Mouse (Mus musculus): ENCODE data around the gene Aven. TPM values are rescaled to one million over a fixed set of nuclear protein-coding genes. Genes with fewer than 3 reads are reported as not detected.
A peak's percentile ranks its signal among the peaks of the same experiment; 100 is the strongest.

The Aven gene
- polyA plus RNA-seq, 1 experiment from 2014 or later = 3.2 TPM

- H3K36me3 ChIP-seq (replicated peaks; ENCODE audit: insufficient read depth, low read length) = no peaks in the 10 kb centered on the region
- TF ChIP-seq CTCF (IDR thresholded peaks at IDR 0.05; ENCODE audit: low read depth) (no peak), EP300 (IDR thresholded peaks at IDR 0.05; ENCODE audit: low read depth) (no peak)
- H3K27ac ChIP-seq (ENCODE audit: low read depth) = no peak overlapping the region
- H3K4me1 ChIP-seq (ENCODE audit: insufficient read depth) = no peaks in the 10 kb centered on the region
- H3K4me3 ChIP-seq (ENCODE audit: low read depth, low read length) = no peak overlapping the region
- no peak for DNase-seq
- H3K27me3 ChIP-seq (ENCODE audit: insufficient read depth, low read length) = no peaks in the 10 kb centered on the region
- H3K4me2 ChIP-seq (ENCODE audit: low read depth, low read length) = no peak overlapping the region
- H3K9ac ChIP-seq (replicated peaks) = no peak overlapping the region
- ATAC-seq = no peak
- 88% methylated on average over 4 of the region's 4 CpGs for WGBS (ENCODE audit: insufficient replicate concordance)
- H3K9me3 ChIP-seq (ENCODE audit: low read length) = no peaks in the 10 kb centered on the region
These were observed 73.7 kb downstream of the Aven start for GRCm38 (mm10) chr2:112566290-112567085.

DNA sequence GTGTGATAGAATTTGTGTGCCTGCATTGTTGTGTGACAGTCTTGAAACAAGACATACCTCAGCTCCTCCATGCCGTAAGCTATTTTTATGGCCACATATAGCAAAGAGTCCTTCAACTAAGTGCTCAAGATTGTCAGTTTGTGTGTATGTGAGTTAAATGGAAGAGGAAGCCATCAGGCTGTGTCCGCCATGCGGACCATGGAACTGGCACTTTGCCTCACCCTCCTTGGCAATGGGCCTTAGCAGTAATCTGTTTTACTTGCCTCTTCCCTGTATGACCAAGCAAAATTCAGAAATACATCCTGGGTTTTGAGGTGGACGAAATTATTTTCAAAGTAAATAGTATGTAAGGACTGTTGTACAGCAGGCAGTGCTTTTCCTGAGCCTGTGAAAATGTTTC lies 75.0 kb downstream of the Aven start:
- DNase-seq = no peak
- Histone ChIP-seq H3K4me3 (ENCODE audit: low read depth, low read length) (no peak overlapping the region), H3K9me3 (ENCODE audit: low read length) (no peaks in the 10 kb centered on the region), H3K27me3 (ENCODE audit: insufficient read depth, low read length) (no peaks in the 10 kb centered on the region), H3K4me2 (ENCODE audit: low read depth, low read length) (no peak overlapping the region), H3K27ac (ENCODE audit: low read depth) (no peak overlapping the region), H3K36me3 (replicated peaks; ENCODE audit: insufficient read depth, low read length) (no peaks in the 10 kb centered on the region), H3K9ac (replicated peaks) (no peak overlapping the region), H3K4me1 (ENCODE audit: insufficient read depth) (no peaks in the 10 kb centered on the region)
- no peak for ATAC-seq
- TF ChIP-seq EP300 (IDR thresholded peaks at IDR 0.05; ENCODE audit: low read depth) = no peak
- no peak for TF ChIP-seq CTCF (IDR thresholded peaks at IDR 0.05; ENCODE audit: low read depth)
- WGBS (ENCODE audit: insufficient replicate concordance) = 85% methylated on average over 4 of the region's 4 CpGs

- H3K9ac ChIP-seq (replicated peaks) = no peak overlapping the region
- DNase-seq (no peak), ATAC-seq (no peak)
- TF ChIP-seq CTCF (IDR thresholded peaks at IDR 0.05; ENCODE audit: low read depth) (no peak), EP300 (IDR thresholded peaks at IDR 0.05; ENCODE audit: low read depth) (no peak)
- H3K4me3 ChIP-seq (ENCODE audit: low read depth, low read length) = no peak overlapping the region
- no peaks in the 10 kb centered on the region for H3K4me1 ChIP-seq (ENCODE audit: insufficient read depth)
- no peaks in the 10 kb centered on the region for H3K27me3 ChIP-seq (ENCODE audit: insufficient read depth, low read length)
- WGBS (ENCODE audit: insufficient replicate concordance) = 65% methylated on average over 7 of the region's 7 CpGs
- no peak overlapping the region for H3K4me2 ChIP-seq (ENCODE audit: low read depth, low read length)
- H3K36me3 ChIP-seq (replicated peaks; ENCODE audit: insufficient read depth, low read length) = no peaks in the 10 kb centered on the region; the same call in 1 of the 2 replicates
- no peak overlapping the region for H3K27ac ChIP-seq (ENCODE audit: low read depth)
- H3K9me3 ChIP-seq (ENCODE audit: low read length) = no peaks in the 10 kb centered on the region
These were observed 98.2 kb downstream of the Aven start for GRCm38 (mm10) chr2:112590985-112591384.

- Histone ChIP-seq H3K9me3 (ENCODE audit: low read length) (no peaks in the 10 kb centered on the region), H3K4me1 (ENCODE audit: insufficient read depth) (no peaks in the 10 kb centered on the region), H3K27ac (ENCODE audit: low read depth) (no peak overlapping the region), H3K27me3 (ENCODE audit: insufficient read depth, low read length) (no peaks in the 10 kb centered on the region), H3K4me3 (ENCODE audit: low read depth, low read length) (no peak overlapping the region), H3K9ac (replicated peaks) (no peak overlapping the region), H3K4me2 (ENCODE audit: low read depth, low read length) (no peak overlapping the region), H3K36me3 (replicated peaks; ENCODE audit: insufficient read depth, low read length) (no peaks in the 10 kb centered on the region; the same call in 1 of the 2 replicates)
- ATAC-seq = no peak
- no peak for DNase-seq
- TF ChIP-seq EP300 (IDR thresholded peaks at IDR 0.05; ENCODE audit: low read depth) = no peak
- no peak for TF ChIP-seq CTCF (IDR thresholded peaks at IDR 0.05; ENCODE audit: low read depth)
- 71% methylated on average over 6 of the region's 6 CpGs for WGBS (ENCODE audit: insufficient replicate concordance)
These were observed 98.7 kb downstream of the Aven start for GRCm38 (mm10) chr2:112591451-112591871.

DNA sequence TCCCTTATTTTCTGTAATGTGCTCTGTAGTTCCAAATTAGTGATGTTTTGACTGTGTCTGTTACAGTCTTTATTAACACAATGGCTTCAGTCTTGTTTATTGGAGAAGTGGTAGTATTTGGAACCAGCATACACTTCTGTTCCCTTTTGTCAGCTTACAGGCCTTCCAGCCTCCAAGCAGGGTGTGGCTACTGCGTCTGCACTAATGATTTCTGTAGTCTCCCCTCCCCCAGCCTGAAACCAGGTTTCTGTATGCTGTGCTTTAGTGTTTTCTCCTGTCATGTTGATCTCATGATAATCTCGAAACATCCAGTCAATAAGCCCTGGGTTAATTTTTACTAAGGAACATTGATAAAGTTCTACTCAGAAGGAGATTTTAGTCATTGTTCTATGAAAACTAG lies 100.6 kb downstream of the Aven start:
- no peak for TF ChIP-seq CTCF (IDR thresholded peaks at IDR 0.05; ENCODE audit: low read depth)
- TF ChIP-seq EP300 (IDR thresholded peaks at IDR 0.05; ENCODE audit: low read depth) = no peak
- H3K9ac ChIP-seq (replicated peaks) = no peak overlapping the region
- H3K36me3 ChIP-seq (replicated peaks; ENCODE audit: insufficient read depth, low read length) = no peaks in the 10 kb centered on the region; the same call in 1 of the 2 replicates
- WGBS (ENCODE audit: insufficient replicate concordance) = 37% methylated on average over 2 of the region's 2 CpGs
- no peaks in the 10 kb centered on the region for H3K27me3 ChIP-seq (ENCODE audit: insufficient read depth, low read length)
- H3K4me2 ChIP-seq (ENCODE audit: low read depth, low read length) = no peak overlapping the region
- peak; percentile 33 for DNase-seq
- no peaks in the 10 kb centered on the region for H3K4me1 ChIP-seq (ENCODE audit: insufficient read depth)
- H3K27ac ChIP-seq (ENCODE audit: low read depth) = no peak overlapping the region
- ATAC-seq = peak; percentile 62
- H3K4me3 ChIP-seq (ENCODE audit: low read depth, low read length) = no peak overlapping the region
- no peaks in the 10 kb centered on the region for H3K9me3 ChIP-seq (ENCODE audit: low read length)

- Histone ChIP-seq H3K27me3 (ENCODE audit: insufficient read depth, low read length) (no peaks in the 10 kb centered on the region), H3K4me3 (ENCODE audit: low read depth, low read length) (no peak overlapping the region), H3K27ac (ENCODE audit: low read depth) (no peak overlapping the region), H3K9ac (replicated peaks) (no peak overlapping the region), H3K4me1 (ENCODE audit: insufficient read depth) (no peaks in the 10 kb centered on the region), H3K36me3 (replicated peaks; ENCODE audit: insufficient read depth, low read length) (no peaks in the 10 kb centered on the region; the same call in 1 of the 2 replicates), H3K4me2 (ENCODE audit: low read depth, low read length) (no peak overlapping the region), H3K9me3 (ENCODE audit: low read length) (no peaks in the 10 kb centered on the region)
- ATAC-seq (no peak), DNase-seq (no peak)
- WGBS (ENCODE audit: insufficient replicate concordance) = 78% methylated on average over 2 of the region's 2 CpGs
- TF ChIP-seq CTCF (IDR thresholded peaks at IDR 0.05; ENCODE audit: low read depth) (no peak), EP300 (IDR thresholded peaks at IDR 0.05; ENCODE audit: low read depth) (no peak)
These were observed 101.0 kb downstream of the Aven start for GRCm38 (mm10) chr2:112593781-112594180.

All from liver, postnatal 0 days (tissue).